Mouse (Mus musculus) spleen, postnatal 0 days (tissue): ENCODE results near the gene P3h1. TPM values are rescaled to one million over a fixed set of nuclear protein-coding genes. Genes with fewer than 3 reads are reported as not detected.

Experiments
- polyA plus RNA-seq: library from polyadenylated mRNA; unstranded; fragments of >200 nt; fragmentation: Nextera tagmentation; extraction: Ambion mirVana; gene quantifications from 2 replicates; pipeline ENCODE4 v1.2.1, GENCODE M21; 2015

Gene P3h1
- 12.8 and 16.5 TPM in 2 replicates for polyA plus RNA-seq

GRCm38 (mm10) chr4:119232410-119233255 lies at the start of gene P3h1, which contains the start of gene AU022252:
P3h1 (plus strand) TSS chr4:119232915.
AU022252 (minus strand) TSS chr4:119232712.

GRCm38 (mm10) chr4:119189864-119190263 lies 42.9 kb upstream of the P3h1 start, which contains the start of gene Ermap:
Ermap (minus strand) TSS chr4:119190011.

GRCm38 (mm10) chr4:119194909-119195581 lies 37.7 kb upstream of the P3h1 start, which contains the start of gene Svbp:
Svbp (plus strand) TSS chr4:119195306.

DNA sequence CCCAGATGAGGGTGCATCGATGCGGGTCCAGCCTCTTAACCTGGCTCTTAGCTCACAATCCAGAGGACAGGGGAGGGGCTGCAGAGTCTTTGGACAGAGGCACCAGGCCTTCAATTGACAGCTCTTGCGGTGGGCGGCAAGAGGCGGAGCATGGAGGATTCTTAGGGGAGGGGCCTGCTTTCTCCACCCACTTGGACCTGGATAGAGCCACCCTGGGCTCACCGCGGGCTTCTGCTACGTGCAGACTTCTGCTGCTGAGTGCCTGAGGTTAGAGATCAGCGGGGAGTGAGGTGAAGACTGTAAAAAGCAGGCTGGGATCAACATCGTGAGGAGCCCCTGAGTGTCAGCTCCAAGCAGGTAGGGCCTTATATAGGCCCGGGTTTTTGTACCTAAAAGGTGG lies 14.5 kb upstream of the P3h1 start, which contains the start of gene Tmem269:
Gene Tmem269, minus strand, starts transcription at position 49 of the 400 bp plus-strand sequence.

GRCm38 (mm10) chr4:119255351-119255750 lies 22.6 kb downstream of the P3h1 start, which contains the start of gene Cldn19:
Cldn19 (plus strand) TSS chr4:119255414.

GRCm38 (mm10) chr4:119294415-119295133 lies 61.9 kb downstream of the P3h1 start, which contains the start of gene Ybx1:
Ybx1 (minus strand) TSS chr4:119294604.

Other genes with a start within 250 kb of the P3h1 start
- gene Slc2a1, start 124.2 kb upstream of the P3h1 start, polyA plus RNA-seq, result 25.6 and 28.5 TPM in 2 replicates
- 3.8 and 5.5 TPM in 2 replicates for gene Zfp691, start 58.7 kb upstream of the P3h1 start, polyA plus RNA-seq
- 377 and 407 TPM in 2 replicates for gene Ermap, start 42.9 kb upstream of the P3h1 start, polyA plus RNA-seq
- 160 and 171 TPM in 2 replicates for gene Svbp, start 37.6 kb upstream of the P3h1 start, polyA plus RNA-seq
- gene Tmem269, start 14.7 kb upstream of the P3h1 start, polyA plus RNA-seq, result not detected in 2 replicates
- gene AU022252, start 203 bp upstream of the P3h1 start, polyA plus RNA-seq, result 10.2 and 12.2 TPM in 2 replicates
- gene Cldn19, start 22.5 kb downstream of the P3h1 start, polyA plus RNA-seq, result 0.05 TPM in 1 of 2 replicates, not detected in the other
- gene Ybx1, start 61.7 kb downstream of the P3h1 start, polyA plus RNA-seq, result 364 and 377 TPM in 2 replicates
- 73.6 and 84.5 TPM in 2 replicates for gene Ppih, start 87.6 kb downstream of the P3h1 start, polyA plus RNA-seq
- gene Ccdc30, start 182.6 kb downstream of the P3h1 start, polyA plus RNA-seq, result 1.1 and 1.2 TPM in 2 replicates
- gene Ppcs, start 189.5 kb downstream of the P3h1 start, polyA plus RNA-seq, result 12.7 and 16.7 TPM in 2 replicates
- 0.17 TPM in 1 of 2 replicates, not detected in the other for gene Zmynd12, start 189.9 kb downstream of the P3h1 start, polyA plus RNA-seq